Mouse (Mus musculus): ENCODE data around the gene Gpr21. TPM values are rescaled to one million over a fixed set of nuclear protein-coding genes. Genes with fewer than 3 reads are reported as not detected.

Gene Gpr21
- polyA plus RNA-seq, 1 experiment from 2014 or later = 14.7 TPM

DNA sequence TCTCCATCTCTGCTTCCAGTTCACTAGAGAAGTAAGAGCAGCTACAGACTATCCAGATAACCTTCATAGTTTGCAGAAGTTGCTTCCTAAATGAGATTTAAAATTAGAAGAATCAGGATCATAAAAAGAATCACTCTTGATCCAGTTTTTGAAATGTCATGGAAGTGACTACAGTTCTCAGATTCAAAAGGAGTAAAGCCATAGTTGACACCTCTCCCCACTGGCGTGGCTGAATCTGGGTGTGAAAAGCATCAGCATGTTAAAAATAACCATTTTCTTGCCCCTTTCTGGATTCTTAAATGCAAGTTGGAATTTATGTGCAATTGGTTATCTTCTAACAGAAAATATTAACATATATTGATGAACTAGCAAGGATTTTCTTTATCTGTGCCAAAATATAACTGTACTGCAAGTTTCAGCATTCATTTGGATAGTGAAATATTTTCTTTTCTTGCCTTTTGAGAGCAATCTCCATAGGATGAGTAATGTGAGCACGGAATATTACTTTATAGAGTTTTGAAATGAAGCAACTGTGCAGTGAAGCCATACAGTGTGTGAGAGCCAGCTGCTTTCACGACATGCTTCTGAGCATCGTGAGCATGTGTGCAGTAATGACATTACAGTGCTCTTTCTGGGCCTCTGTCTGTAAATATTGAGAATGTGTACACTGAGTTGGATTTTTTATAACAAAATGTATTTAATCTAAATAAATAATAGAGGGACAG is 2.6 kb downstream of the Gpr21 start:
- Histone ChIP-seq H3K9ac (replicated peaks) (no peak overlapping the region), H3K27me3 (replicated peaks) (no peaks in the 10 kb centered on the region), H3K4me1 (peaks cover 48% of the 10 kb centered on the region), H3K4me3 (replicated peaks) (peak overlapping the region; percentile 44), H3K36me3 (no peaks in the 10 kb centered on the region; the same call in 1 of the 2 replicates), H3K4me2 (peak overlapping the region; percentile 60), H3K27ac (replicated peaks) (peak overlapping the region; percentile 88; the same call in 1 of the 2 replicates), H3K9me3 (replicated peaks) (no peaks in the 10 kb centered on the region)
- 63% methylated on average over 4 of the region's 4 CpGs for WGBS
- ATAC-seq (ENCODE audit: low FRiP score) = no peak

DNA sequence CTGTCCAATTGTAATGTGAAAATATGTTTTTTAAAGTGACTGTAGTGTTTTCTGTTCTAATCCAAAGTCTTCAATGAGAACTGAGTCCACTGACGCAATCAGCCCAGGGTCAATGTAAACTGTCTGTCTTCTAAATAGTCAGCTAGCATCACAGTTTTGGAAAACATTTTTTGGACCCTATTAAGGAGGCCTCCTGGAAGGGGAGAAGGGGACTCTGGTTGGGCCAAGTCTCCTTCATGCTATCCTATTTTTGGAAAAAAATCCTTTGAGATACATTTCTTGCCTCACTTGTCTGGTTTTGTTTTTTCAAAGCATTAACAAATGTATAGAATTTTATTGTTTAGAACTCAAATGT is 3.1 kb downstream of the Gpr21 start:
- WGBS = 85% methylated on average over 1 of the region's 1 CpGs
- Histone ChIP-seq H3K9ac (replicated peaks) (no peak overlapping the region), H3K9me3 (replicated peaks) (no peaks in the 10 kb centered on the region), H3K36me3 (no peaks in the 10 kb centered on the region; the same call in 1 of the 2 replicates), H3K4me2 (peak overlapping the region; percentile 60), H3K27ac (replicated peaks) (no peak overlapping the region), H3K27me3 (replicated peaks) (no peaks in the 10 kb centered on the region), H3K4me3 (replicated peaks) (peak overlapping the region; percentile 13; the same call in 1 of the 2 replicates), H3K4me1 (peaks cover 48% of the 10 kb centered on the region)
- no peak for ATAC-seq (ENCODE audit: low FRiP score)

DNA sequence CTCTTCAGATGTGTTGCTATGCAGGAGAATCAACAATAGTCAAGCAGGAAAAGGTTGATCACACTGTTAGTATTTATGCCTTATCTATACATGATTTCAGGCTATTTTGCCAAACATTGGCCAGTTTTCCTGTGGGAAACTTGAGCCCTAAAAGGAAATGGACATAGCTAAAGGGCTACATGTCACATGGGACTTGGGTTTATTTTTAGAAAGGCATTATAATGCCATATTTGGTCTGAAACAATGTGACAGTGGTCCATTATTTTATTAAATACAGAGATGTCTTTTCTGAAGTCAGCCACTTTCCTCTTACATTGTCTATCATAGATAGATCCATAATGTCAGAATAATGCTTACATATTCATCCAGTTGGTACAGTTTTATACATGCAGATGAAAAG is 11.5 kb downstream of the Gpr21 start:
- Histone ChIP-seq H3K27me3 (replicated peaks) (no peaks in the 10 kb centered on the region), H3K4me3 (replicated peaks) (no peak overlapping the region), H3K36me3 (peaks cover 3% of the 10 kb centered on the region), H3K9me3 (replicated peaks) (no peaks in the 10 kb centered on the region), H3K27ac (replicated peaks) (no peak overlapping the region), H3K4me2 (no peak overlapping the region), H3K4me1 (no peaks in the 10 kb centered on the region), H3K9ac (replicated peaks) (no peak overlapping the region)
- ATAC-seq (ENCODE audit: low FRiP score) = no peak

DNA sequence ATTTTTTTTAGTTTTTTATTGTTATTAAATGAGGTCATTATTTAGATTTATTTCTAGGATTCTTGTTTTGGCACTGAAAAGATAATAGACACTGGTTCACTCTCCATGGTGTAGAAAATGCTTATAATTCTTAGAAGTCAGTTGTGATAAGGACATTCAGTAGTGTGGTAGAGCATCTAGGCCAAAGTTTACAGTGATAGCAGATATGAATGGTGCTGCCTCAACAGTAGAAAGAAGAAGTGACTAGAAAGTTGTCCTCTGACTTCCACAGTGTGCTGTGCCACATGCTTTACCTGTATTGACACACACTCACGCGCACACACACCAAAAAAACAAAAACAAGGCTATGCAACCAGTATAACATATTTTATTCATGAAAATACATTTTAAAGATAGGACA is 13.3 kb downstream of the Gpr21 start:
- no peak for ATAC-seq (ENCODE audit: low FRiP score)
- Histone ChIP-seq H3K27ac (replicated peaks) (no peak overlapping the region), H3K9me3 (replicated peaks) (no peaks in the 10 kb centered on the region), H3K4me2 (no peak overlapping the region), H3K36me3 (peaks cover 7% of the 10 kb centered on the region), H3K27me3 (replicated peaks) (no peaks in the 10 kb centered on the region), H3K4me1 (no peaks in the 10 kb centered on the region), H3K4me3 (replicated peaks) (no peak overlapping the region), H3K9ac (replicated peaks) (no peak overlapping the region)
- 96% methylated on average over 2 of the region's 2 CpGs for WGBS

DNA sequence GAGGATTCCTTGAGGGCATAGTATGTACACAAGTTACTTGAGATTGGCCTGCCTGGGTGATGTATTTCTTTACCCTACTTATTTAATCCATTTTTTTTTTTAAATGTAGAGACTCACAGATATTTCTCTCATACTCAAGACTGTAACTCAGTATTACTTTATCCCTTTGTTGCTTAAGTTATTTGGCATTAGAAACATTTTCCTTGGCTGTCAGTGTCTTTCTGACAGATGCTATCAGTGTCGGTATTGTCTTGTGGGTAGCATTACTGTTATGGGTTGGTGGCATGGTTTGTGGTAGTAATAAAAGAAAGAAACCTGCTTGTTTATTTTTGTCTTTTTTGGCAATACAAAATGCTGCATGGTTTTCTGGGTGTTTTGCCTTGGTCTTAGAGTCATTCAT is 14.6 kb downstream of the Gpr21 start:
- Histone ChIP-seq H3K9me3 (replicated peaks) (no peaks in the 10 kb centered on the region), H3K4me1 (no peaks in the 10 kb centered on the region), H3K27me3 (replicated peaks) (no peaks in the 10 kb centered on the region), H3K36me3 (peaks cover 18% of the 10 kb centered on the region), H3K9ac (replicated peaks) (no peak overlapping the region), H3K4me2 (no peak overlapping the region), H3K27ac (replicated peaks) (no peak overlapping the region), H3K4me3 (replicated peaks) (no peak overlapping the region)
- ATAC-seq (ENCODE audit: low FRiP score) = no peak
- 90% methylated on average over 1 of the region's 1 CpGs for WGBS

DNA sequence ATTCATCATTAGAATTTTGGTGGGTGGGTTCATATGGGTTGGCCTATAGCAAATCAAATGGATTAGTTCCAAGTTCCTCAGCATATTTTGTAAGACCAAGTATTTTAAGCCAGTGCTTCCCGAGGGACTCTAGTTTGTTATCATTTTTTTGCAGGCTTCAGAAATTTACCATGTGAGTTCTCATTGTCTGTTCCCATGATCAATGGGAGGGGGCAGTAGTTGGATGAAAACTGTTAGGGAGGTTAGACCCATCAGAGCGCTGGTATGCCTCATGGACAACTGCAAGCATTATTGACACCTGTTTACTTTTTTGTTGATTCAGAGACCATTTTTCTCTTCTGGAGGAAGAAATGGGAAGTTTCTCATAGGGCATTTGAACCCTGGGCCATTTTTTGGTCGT is 15.5 kb downstream of the Gpr21 start:
- ATAC-seq (ENCODE audit: low FRiP score) = no peak
- H3K36me3 ChIP-seq = peaks cover 18% of the 10 kb centered on the region
- H3K4me3 ChIP-seq (replicated peaks) = no peak overlapping the region
- WGBS = 88% methylated on average over 3 of the region's 3 CpGs
- no peak overlapping the region for H3K9ac ChIP-seq (replicated peaks)
- H3K27me3 ChIP-seq (replicated peaks) = no peaks in the 10 kb centered on the region
- no peaks in the 10 kb centered on the region for H3K4me1 ChIP-seq
- no peak overlapping the region for H3K27ac ChIP-seq (replicated peaks)
- H3K4me2 ChIP-seq = no peak overlapping the region
- no peaks in the 10 kb centered on the region for H3K9me3 ChIP-seq (replicated peaks)

DNA sequence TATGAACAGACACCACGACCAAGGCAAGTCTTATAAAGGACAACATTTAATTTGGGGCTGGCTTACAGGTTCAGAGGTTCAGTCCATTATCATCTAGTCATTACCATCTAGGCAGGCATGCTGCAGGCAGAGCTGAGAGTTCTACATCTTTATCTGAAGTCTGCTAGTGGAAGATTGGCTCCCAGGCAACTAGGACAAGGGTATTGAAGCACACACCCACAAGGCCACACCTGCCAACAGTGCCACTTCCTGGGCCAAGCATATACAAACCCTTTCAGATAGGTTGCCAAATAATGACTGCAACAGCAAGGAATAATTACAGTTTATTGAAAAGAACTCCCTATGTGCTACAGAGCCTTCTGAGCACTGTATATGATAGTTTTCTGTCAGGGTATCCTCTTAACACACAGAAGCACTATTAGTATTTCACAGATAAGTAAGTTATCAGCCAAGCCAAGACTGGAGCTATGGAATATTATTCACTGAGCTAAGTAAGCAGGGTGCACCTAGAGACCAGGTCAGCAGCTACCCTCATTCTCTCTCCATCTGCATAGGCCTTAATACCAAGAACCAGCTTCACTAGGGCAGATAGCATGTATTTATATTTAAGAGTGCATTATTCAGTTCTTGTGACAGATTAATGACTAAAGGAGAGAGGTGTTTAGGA is 33.3 kb downstream of the Gpr21 start:
- H3K27ac ChIP-seq (replicated peaks) = no peak overlapping the region
- no peak overlapping the region for H3K9ac ChIP-seq (replicated peaks)
- ATAC-seq (ENCODE audit: low FRiP score) = no peak
- H3K36me3 ChIP-seq = peaks cover 55% of the 10 kb centered on the region
- 91% methylated on average over 1 of the region's 1 CpGs for WGBS
- no peaks in the 10 kb centered on the region for H3K9me3 ChIP-seq (replicated peaks)
- no peaks in the 10 kb centered on the region for H3K27me3 ChIP-seq (replicated peaks)
- no peak overlapping the region for H3K4me3 ChIP-seq (replicated peaks)
- no peak overlapping the region for H3K4me2 ChIP-seq
- H3K4me1 ChIP-seq = no peaks in the 10 kb centered on the region

DNA sequence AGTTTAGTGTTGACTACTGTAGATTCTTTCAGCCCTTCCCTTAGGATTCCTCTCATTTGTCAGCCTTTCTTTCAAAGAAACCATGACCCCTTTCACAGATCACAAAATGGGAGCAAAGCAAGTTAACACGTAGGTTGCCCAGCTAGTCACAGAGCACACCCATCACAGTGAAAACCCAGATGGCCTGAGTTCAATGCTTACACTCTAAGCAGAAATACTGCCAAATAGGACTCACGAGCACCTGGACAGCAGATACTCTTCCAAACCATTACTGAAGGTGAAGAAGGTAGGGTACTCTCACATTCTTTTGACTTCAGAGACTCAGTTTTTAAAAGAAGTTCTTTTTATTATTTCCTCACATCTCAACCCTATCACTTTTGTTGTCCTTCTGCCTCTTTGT is 40.2 kb downstream of the Gpr21 start:
- no peak for ATAC-seq (ENCODE audit: low FRiP score)
- no peaks in the 10 kb centered on the region for H3K9me3 ChIP-seq (replicated peaks)
- peaks cover 84% of the 10 kb centered on the region for H3K36me3 ChIP-seq
- no peaks in the 10 kb centered on the region for H3K4me1 ChIP-seq
- no peak overlapping the region for H3K27ac ChIP-seq (replicated peaks)
- H3K4me3 ChIP-seq (replicated peaks) = no peak overlapping the region
- H3K27me3 ChIP-seq (replicated peaks) = no peaks in the 10 kb centered on the region
- H3K4me2 ChIP-seq = no peak overlapping the region
- no peak overlapping the region for H3K9ac ChIP-seq (replicated peaks)
- WGBS = 81% methylated on average over 2 of the region's 2 CpGs

DNA sequence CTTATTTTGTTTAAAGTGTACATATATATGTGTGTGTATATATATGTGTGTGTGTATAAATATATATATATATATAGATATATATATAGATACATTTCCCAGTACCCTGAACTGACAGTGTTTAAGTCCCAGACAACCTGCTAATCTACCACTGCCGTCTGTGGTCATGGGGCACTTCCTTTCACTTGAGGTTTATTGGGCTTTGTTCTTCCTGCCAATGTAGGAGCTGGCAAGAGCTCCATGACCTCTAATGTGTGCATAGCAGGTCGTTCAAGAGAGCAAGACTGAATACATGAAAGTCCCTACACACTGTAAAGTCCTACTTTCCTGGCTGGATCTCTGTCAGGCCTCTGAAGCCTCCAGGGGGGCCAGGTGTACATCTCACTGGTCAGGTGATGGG is 49.4 kb downstream of the Gpr21 start:
- H3K4me1 ChIP-seq = no peaks in the 10 kb centered on the region

DNA sequence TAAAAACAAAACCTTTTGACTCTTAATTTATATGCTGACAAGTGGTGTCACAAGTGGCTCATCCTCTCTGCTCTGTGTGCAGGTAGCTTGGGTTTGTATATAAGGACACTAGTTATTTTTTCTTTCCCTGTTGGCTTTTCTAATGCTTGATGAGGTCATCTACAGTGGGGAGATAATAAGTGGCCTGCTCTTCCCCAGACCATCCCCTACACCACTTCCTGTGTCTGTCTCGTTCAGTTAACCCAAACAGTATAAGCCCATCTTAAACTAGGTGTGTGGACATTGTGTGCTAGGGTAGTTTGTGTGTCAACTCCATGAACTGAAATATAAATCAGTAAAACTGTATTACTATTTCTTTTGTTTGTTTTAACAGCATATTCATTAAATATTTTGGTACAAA is 49.9 kb downstream of the Gpr21 start:
- Histone ChIP-seq H3K9ac (replicated peaks) (no peak overlapping the region), H3K4me3 (replicated peaks) (no peak overlapping the region), H3K4me1 (no peaks in the 10 kb centered on the region), H3K27ac (replicated peaks) (no peak overlapping the region), H3K36me3 (peaks cover 65% of the 10 kb centered on the region), H3K9me3 (replicated peaks) (no peaks in the 10 kb centered on the region), H3K4me2 (no peak overlapping the region), H3K27me3 (replicated peaks) (no peaks in the 10 kb centered on the region)
- WGBS = 76% methylated on average over 1 of the region's 1 CpGs
- no peak for ATAC-seq (ENCODE audit: low FRiP score)

More for the DNA sequence above, 49.4 kb downstream of the Gpr21 start:
- Histone ChIP-seq H3K27ac (replicated peaks) (no peak overlapping the region), H3K4me2 (no peak overlapping the region), H3K36me3 (peaks cover 69% of the 10 kb centered on the region), H3K4me3 (replicated peaks) (no peak overlapping the region), H3K27me3 (replicated peaks) (no peaks in the 10 kb centered on the region), H3K9me3 (replicated peaks) (no peaks in the 10 kb centered on the region), H3K9ac (replicated peaks) (no peak overlapping the region)
- no peak for ATAC-seq (ENCODE audit: low FRiP score)
- WGBS = 59% methylated on average over 2 of the region's 2 CpGs

DNA sequence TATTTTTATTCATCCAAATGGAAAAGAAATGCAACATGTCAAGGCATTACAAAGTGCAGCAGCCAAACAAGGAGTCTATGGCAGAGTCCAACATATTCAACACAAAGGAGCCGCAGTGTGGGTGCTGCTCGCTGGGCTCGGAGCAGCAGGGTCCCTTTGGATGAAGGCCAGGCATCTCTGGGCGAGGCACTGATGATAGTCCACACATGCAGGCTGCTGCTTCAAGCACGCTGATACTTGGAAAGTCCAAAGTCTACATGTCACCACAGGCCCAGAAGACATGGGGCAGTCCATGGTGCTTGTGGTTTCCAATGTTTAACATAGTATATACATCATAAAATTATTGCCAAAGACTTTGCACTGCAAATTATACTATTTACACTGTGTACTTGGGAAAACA is 53.8 kb downstream of the Gpr21 start:
- ATAC-seq (ENCODE audit: low FRiP score) = no peak
- no peak overlapping the region for H3K4me3 ChIP-seq (replicated peaks)
- H3K9ac ChIP-seq (replicated peaks) = no peak overlapping the region
- 70% methylated on average over 5 of the region's 5 CpGs for WGBS
- H3K36me3 ChIP-seq = peaks cover 39% of the 10 kb centered on the region
- H3K9me3 ChIP-seq (replicated peaks) = no peaks in the 10 kb centered on the region
- 0 out of 2 replicates have a peak overlapping the region, but pooled peaks have one; percentile 15 for H3K27ac ChIP-seq (replicated peaks)
- H3K4me1 ChIP-seq = no peaks in the 10 kb centered on the region
- H3K27me3 ChIP-seq (replicated peaks) = no peaks in the 10 kb centered on the region
- H3K4me2 ChIP-seq = no peak overlapping the region

All from neural tube, embryonic 15.5 days (tissue).